Comparison of ENCODE assay signal across 27 mouse cellular contexts in the genomic region with DNA sequence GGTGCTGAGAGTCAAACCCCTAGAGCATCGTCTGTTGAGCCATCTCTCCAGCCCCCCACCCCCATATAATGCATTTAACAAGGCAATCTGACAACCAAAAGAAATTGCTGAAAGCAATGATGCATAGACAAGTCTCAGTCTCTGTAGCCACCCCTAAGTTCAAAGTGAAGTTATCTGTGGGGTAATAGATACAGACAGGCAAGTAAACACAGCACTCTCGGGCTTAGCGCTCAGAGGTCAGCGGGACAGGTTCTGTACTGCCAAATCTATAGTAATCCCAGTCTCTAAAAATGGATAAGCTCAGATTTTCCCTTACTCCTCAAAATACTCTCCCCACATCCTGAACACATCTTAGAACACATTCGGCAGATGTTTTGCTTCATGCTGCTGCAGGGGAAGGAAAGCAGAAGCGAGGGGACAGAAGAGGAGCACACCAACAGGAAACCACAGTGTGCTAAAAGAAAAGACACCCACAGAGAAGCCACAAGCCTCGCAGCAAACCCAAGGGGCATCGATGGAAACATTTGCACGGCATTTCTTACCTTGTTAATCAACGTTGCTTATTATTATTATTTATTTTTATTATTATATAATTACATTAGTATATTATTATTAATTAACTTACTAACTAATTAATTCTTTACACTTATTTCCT. TPM values are rescaled to one million over a fixed set of nuclear protein-coding genes. Genes with fewer than 3 reads are reported as not detected.
DNase-seq lines count a peak whose midpoint lies in the region; ATAC-seq and TF ChIP-seq lines count a peak whose summit lies in the region.
"Had no signal": no experiment of that assay in that cellular context is flagged by ENCODE, and none has a peak within 500 bp of the region (broad histone marks: within the 10 kb centered on the region; RNA-seq: fewer than 3 reads in every experiment).

No protein-coding gene starts in this region.

- H3K4me3 ChIP-seq in heart, postnatal 0 days (ENCODE audit: low read depth, low read length) = no peak overlapping the region
- no peak overlapping the region for H3K4me3 ChIP-seq in heart, embryonic 11.5 days (ENCODE audit: low read depth, low read length)
- no peak overlapping the region for H3K4me3 ChIP-seq in thymus, adult 2 months (ENCODE audit: control insufficient read depth, insufficient read depth, low read length)
- H3K4me3 ChIP-seq in hindbrain, embryonic 11.5 days (ENCODE audit: low read depth, low read length) = no peak overlapping the region
- H3K4me3 ChIP-seq: embryonic facial prominence, embryonic 15.5 days; heart, embryonic 13.5 days; limb, embryonic 15.5 days; liver, embryonic 15.5 days; midbrain, embryonic 15.5 days; myocyte had no signal

- 0 out of 2 replicates have a peak overlapping the region, but pooled peaks have one; percentile 11 for H3K27ac ChIP-seq in heart, postnatal 0 days (ENCODE audit: low read depth)
- H3K27ac ChIP-seq in heart, embryonic 11.5 days (ENCODE audit: low read depth, low read length) = no peak overlapping the region
- no peak overlapping the region; the same call in 1 of the 2 replicates for H3K27ac ChIP-seq in thymus, adult 2 months (ENCODE audit: control insufficient read depth, insufficient read depth, low read length)
- no peak overlapping the region for H3K27ac ChIP-seq in hindbrain, embryonic 11.5 days (ENCODE audit: low read depth, low read length)
- H3K27ac ChIP-seq: embryonic facial prominence, embryonic 15.5 days; heart, embryonic 13.5 days; hindbrain, embryonic 14.5 days; limb, embryonic 15.5 days; liver, embryonic 15.5 days; midbrain, embryonic 15.5 days; stomach, postnatal 0 days had no signal

- 59% methylated on average over 10 of the region's 10 CpGs for WGBS in heart, postnatal 0 days
- WGBS in heart, embryonic 11.5 days (ENCODE audit: insufficient replicate concordance) = 52% methylated on average over 10 of the region's 10 CpGs
- WGBS in thymus, adult 2 months = 41% methylated on average over 10 of the region's 10 CpGs
- whole genome bisulfite sequencing in hindbrain, embryonic 11.5 days = 73% methylated on average over 10 of the region's 10 CpGs

- no peaks in the 10 kb centered on the region for H3K36me3 ChIP-seq in heart, postnatal 0 days (replicated peaks; ENCODE audit: control insufficient read depth, insufficient read depth, low read length)
- H3K36me3 ChIP-seq in heart, embryonic 11.5 days (ENCODE audit: control insufficient read depth, insufficient read depth, low read length) = no peaks in the 10 kb centered on the region
- no peaks in the 10 kb centered on the region for H3K36me3 ChIP-seq in thymus, adult 2 months (ENCODE audit: control insufficient read depth, insufficient read depth, low read length)
- H3K36me3 ChIP-seq in hindbrain, embryonic 11.5 days (ENCODE audit: control insufficient read depth, insufficient read depth, low read length) = no peaks in the 10 kb centered on the region
- H3K36me3 ChIP-seq: embryonic facial prominence, embryonic 15.5 days; heart, embryonic 13.5 days; limb, embryonic 15.5 days; liver, embryonic 15.5 days; midbrain, embryonic 15.5 days had no signal

- no peaks in the 10 kb centered on the region for H3K4me1 ChIP-seq in heart, postnatal 0 days (ENCODE audit: control insufficient read depth, insufficient read depth)
- H3K4me1 ChIP-seq in heart, embryonic 11.5 days (ENCODE audit: control insufficient read depth, insufficient read depth, low read length) = no peaks in the 10 kb centered on the region
- H3K4me1 ChIP-seq in thymus, adult 2 months (replicated peaks; ENCODE audit: control insufficient read depth, insufficient read depth, low read length) = no peaks in the 10 kb centered on the region
- no peaks in the 10 kb centered on the region for H3K4me1 ChIP-seq in hindbrain, embryonic 11.5 days (replicated peaks; ENCODE audit: control insufficient read depth, insufficient read depth, low read length)
- H3K4me1 ChIP-seq: embryonic facial prominence, embryonic 15.5 days; liver, embryonic 15.5 days; midbrain, embryonic 15.5 days had no signal

- no peaks in the 10 kb centered on the region for H3K27me3 ChIP-seq in heart, postnatal 0 days (ENCODE audit: control insufficient read depth, insufficient read depth, low read length)
- no peaks in the 10 kb centered on the region for H3K27me3 ChIP-seq in heart, embryonic 11.5 days (ENCODE audit: control insufficient read depth, insufficient read depth, low read length)
- no peaks in the 10 kb centered on the region for H3K27me3 ChIP-seq in thymus, adult 2 months (ENCODE audit: control insufficient read depth, insufficient read depth, low read length)
- H3K27me3 ChIP-seq in hindbrain, embryonic 11.5 days (ENCODE audit: control insufficient read depth, insufficient read depth, low read length) = no peaks in the 10 kb centered on the region
- H3K27me3 ChIP-seq: embryonic facial prominence, embryonic 15.5 days; heart, embryonic 13.5 days; limb, embryonic 15.5 days; liver, embryonic 15.5 days; midbrain, embryonic 15.5 days had no signal

- H3K9ac ChIP-seq in heart, postnatal 0 days (replicated peaks; ENCODE audit: low read depth, low read length) = no peak overlapping the region
- no peak overlapping the region for H3K9ac ChIP-seq in heart, embryonic 11.5 days (ENCODE audit: low read depth, low read length)
- H3K9ac ChIP-seq in hindbrain, embryonic 11.5 days (ENCODE audit: low read depth, low read length) = no peak overlapping the region
- H3K9ac ChIP-seq: embryonic facial prominence, embryonic 15.5 days; heart, embryonic 13.5 days; hindbrain, embryonic 14.5 days; limb, embryonic 15.5 days; liver, embryonic 15.5 days; midbrain, embryonic 15.5 days had no signal

- TF ChIP-seq EP300 in heart, postnatal 0 days (IDR thresholded peaks at IDR 0.05; ENCODE audit: low read depth) = no peak

- no peaks in the 10 kb centered on the region for H3K9me3 ChIP-seq in heart, postnatal 0 days (replicated peaks; ENCODE audit: control insufficient read depth, low read length)
- no peaks in the 10 kb centered on the region for H3K9me3 ChIP-seq in heart, embryonic 11.5 days (replicated peaks; ENCODE audit: control insufficient read depth, low read length)
- no peaks in the 10 kb centered on the region for H3K9me3 ChIP-seq in hindbrain, embryonic 11.5 days (ENCODE audit: control insufficient read depth, low read length)
- H3K9me3 ChIP-seq: embryonic facial prominence, embryonic 15.5 days; heart, embryonic 13.5 days; limb, embryonic 15.5 days; liver, embryonic 15.5 days; midbrain, embryonic 15.5 days had no signal

- no peak for TF ChIP-seq POLR2A in thymus, adult 2 months (IDR thresholded peaks at IDR 0.05; ENCODE audit: control insufficient read depth, extremely low read depth, insufficient read depth, low read length, poor library complexity)

- no peak for ATAC-seq in heart, postnatal 0 days (ENCODE audit: insufficient read depth, low read depth)
- no peak for ATAC-seq in heart, embryonic 11.5 days (replicated peaks; ENCODE audit: insufficient number of reproducible peaks, low FRiP score, low TSS enrichment)
- peak; percentile 47 for ATAC-seq in common myeloid progenitor, adult 5-6 weeks (replicated peaks; ENCODE audit: low read depth, poor library complexity, severe bottlenecking)
- no peak for ATAC-seq in hindbrain, embryonic 11.5 days (ENCODE audit: low FRiP score)
- ATAC-seq: activated CD4-positive, CD25-positive, alpha-beta regulatory T cell, adult 4 months; forebrain, embryonic 14.5 days; inflammation-experienced regulatory T-cells, adult 6 months; midbrain, embryonic 15.5 days had no signal

- TF ChIP-seq CTCF in heart, postnatal 0 days (IDR thresholded peaks at IDR 0.05; ENCODE audit: low read depth) = no peak
- TF ChIP-seq CTCF in thymus, adult 2 months (IDR thresholded peaks at IDR 0.05; ENCODE audit: borderline replicate concordance, control insufficient read depth, extremely low read depth, insufficient read depth, low read length, poor library complexity) = no peak

- DNase-seq in heart, postnatal 0 days (ENCODE audit: low spot score) = no peak
- peak; percentile 19 for DNase-seq in thymus, adult 2 months
- DNase-seq in thymus, postnatal 4 days = no peak
- peak; percentile 18 for DNase-seq in thymus, postnatal 25 days
- no peak for DNase-seq in hindbrain, embryonic 11.5 days (ENCODE audit: low spot score)
- DNase-seq in embryo, embryonic 10.5 days (ENCODE audit: low spot score) = no peak
- DNase-seq: adrenal gland, postnatal 10 days; cerebellum, adult 2 months; cerebellum, postnatal 25 days; heart, postnatal 36 days; kidney, adult 18-20 months; kidney, postnatal 10 days; left cerebral cortex, postnatal 4 days; lung, postnatal 4 days had no signal

- no peak overlapping the region for H3K4me2 ChIP-seq in heart, postnatal 0 days (ENCODE audit: low read depth, low read length)
- no peak overlapping the region for H3K4me2 ChIP-seq in heart, embryonic 11.5 days
- H3K4me2 ChIP-seq in hindbrain, embryonic 11.5 days (replicated peaks; ENCODE audit: low read depth, low read length) = no peak overlapping the region
- H3K4me2 ChIP-seq: embryonic facial prominence, embryonic 15.5 days; heart, embryonic 13.5 days; hindbrain, embryonic 14.5 days; limb, embryonic 15.5 days; liver, embryonic 15.5 days; midbrain, embryonic 15.5 days had no signal

RNA-seq across cellular contexts. Expression of gene Dazl, which starts 16.8 kb away (rescaled TPM):
- total RNA-seq in heart, postnatal 0 days (2014; rRNA removed; ENCODE audit: low replicate concordance) = 0.31 TPM in 2 replicates
- polyA plus RNA-seq in heart, postnatal 0 days (2015; fragmentation: Nextera tagmentation; extraction: Ambion mirVana) = 0.23 and 0.48 TPM in 2 replicates
- 0.50 and 0.65 TPM in 2 replicates for polyA plus RNA-seq in heart, embryonic 11.5 days (2014; fragmentation: Nextera tagmentation; extraction: Ambion mirVana)
- 0.05 and 0.06 TPM in 2 replicates for polyA plus RNA-seq in thymus, adult 2 months (2012; rRNA removed)
- not detected in 2 replicates for total RNA-seq in common myeloid progenitor, adult 5-6 weeks (2017)
- polyA plus RNA-seq in hindbrain, embryonic 11.5 days (2014; fragmentation: Nextera tagmentation; extraction: Ambion mirVana) = 0.09 TPM in 1 of 2 replicates, not detected in the other
- polyA plus RNA-seq: myocyte had no signal

Comparison
In these comparisons a context has a peak if more than half of its experiments do, and no peak if none do; other contexts are left out.
1. DNase-seq: peak in thymus, adult 2 months (single experiment) and thymus, postnatal 25 days (single experiment); none in heart, postnatal 0 days (single experiment), thymus, postnatal 4 days (single experiment), hindbrain, embryonic 11.5 days (single experiment) and embryo, embryonic 10.5 days (single experiment).